Comparison of ENCODE assay signal across 9 mouse cellular contexts in the genomic region with DNA sequence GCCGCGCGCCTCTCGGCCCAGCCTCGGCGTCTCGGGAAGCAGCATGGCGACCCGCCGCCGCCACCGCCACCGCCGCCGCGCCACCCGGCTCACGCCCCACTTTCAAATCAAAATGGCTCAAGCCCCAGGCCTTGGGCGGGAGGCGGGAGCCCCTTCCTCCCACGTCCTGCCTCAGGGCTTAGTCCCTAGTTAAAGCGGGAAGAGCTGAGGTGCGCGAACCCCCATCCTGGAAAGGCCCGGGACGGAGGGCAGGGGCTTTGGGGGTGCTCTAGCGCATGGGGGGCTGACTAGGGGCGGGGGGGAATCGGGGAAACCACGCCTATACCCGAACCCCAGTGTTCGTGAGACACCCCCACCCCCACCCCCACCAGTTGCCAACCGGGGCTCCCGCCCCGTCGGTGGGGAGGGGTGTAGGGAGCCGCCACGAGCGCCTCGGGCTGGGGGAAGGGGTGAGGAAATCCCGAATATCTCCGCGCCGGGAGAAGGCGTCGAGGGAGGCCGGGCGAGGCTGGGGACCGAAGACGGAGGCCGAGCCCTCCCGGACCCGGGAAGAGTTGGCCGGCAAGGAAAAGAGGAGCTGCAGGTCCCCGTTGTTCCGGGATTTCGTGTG. TPM values are rescaled to one million over a fixed set of nuclear protein-coding genes. Genes with fewer than 3 reads are reported as not detected.
A peak's percentile ranks its signal among the peaks of the same experiment; 100 is the strongest.
DNase-seq lines count a peak whose midpoint lies in the region; ATAC-seq and TF ChIP-seq lines count a peak whose summit lies in the region.
"Had no signal": no experiment of that assay in that cellular context is flagged by ENCODE, and none has a peak within 500 bp of the region (broad histone marks: within the 10 kb centered on the region; RNA-seq: fewer than 3 reads in every experiment).

No protein-coding gene starts in this region.

- peak; percentile 22 for DNase-seq in kidney, postnatal 14 days
- DNase-seq in kidney, adult 9 months, result no peak
- DNase-seq in forebrain, postnatal 0 days, result peak; percentile 43
- DNase-seq in liver, result peak; percentile 62
- DNase-seq in cerebellum, adult 11 months, result no peak
- no peak for DNase-seq in layer of hippocampus, adult 18-20 months (ENCODE audit: low spot score in 2 of 2)

- WGBS in forebrain, postnatal 0 days, result under 1% methylated on average over 45 of the region's 57 CpGs
- WGBS in stomach, embryonic 16.5 days, result under 1% methylated on average over 54 of the region's 57 CpGs

- peak overlapping the region; percentile 67 for H3K9ac ChIP-seq in forebrain, postnatal 0 days
- H3K9ac ChIP-seq in stomach, embryonic 16.5 days (ENCODE audit: low read length), result peak overlapping the region; percentile 96

- peak overlapping the region; percentile 76 for H3K4me2 ChIP-seq in forebrain, postnatal 0 days (ENCODE audit: low read depth)
- peak overlapping the region; percentile 92 for H3K4me2 ChIP-seq in stomach, embryonic 16.5 days (ENCODE audit: low read depth, low read length)

- H3K27me3 ChIP-seq in forebrain, postnatal 0 days (ENCODE audit: insufficient read depth, low read length), result peaks cover 9% of the 10 kb centered on the region; the same call in 1 of the 2 replicates
- 0 out of 2 replicates have a peak, but pooled peaks cover 3% of the 10 kb centered on the region for H3K27me3 ChIP-seq in stomach, embryonic 16.5 days (ENCODE audit: control insufficient read depth, insufficient read depth, low read length)

- no peak overlapping the region for H3K27ac ChIP-seq in bone marrow macrophage, adult 2 months (ENCODE audit: insufficient read depth, low read depth, low read length)
- peak overlapping the region; percentile 69 for H3K27ac ChIP-seq in forebrain, postnatal 0 days (ENCODE audit: low read depth, low read length)
- peak overlapping the region; percentile 92 for H3K27ac ChIP-seq in stomach, embryonic 16.5 days (ENCODE audit: low read length)

- peak; percentile 45 for ATAC-seq in forebrain, postnatal 0 days
- ATAC-seq in stomach, embryonic 16.5 days (ENCODE audit: insufficient read depth, low FRiP score), result peak; percentile 57

- H3K9me3 ChIP-seq in forebrain, postnatal 0 days (ENCODE audit: low read length), result no peaks in the 10 kb centered on the region
- no peaks in the 10 kb centered on the region for H3K9me3 ChIP-seq in stomach, embryonic 16.5 days (replicated peaks; ENCODE audit: control insufficient read depth, low read length)

- H3K4me1 ChIP-seq in bone marrow macrophage, adult 2 months (ENCODE audit: control insufficient read depth, insufficient read depth, low read length), result no peaks in the 10 kb centered on the region
- H3K4me1 ChIP-seq in forebrain, postnatal 0 days (ENCODE audit: insufficient read depth), result peaks cover 10% of the 10 kb centered on the region
- H3K4me1 ChIP-seq in stomach, embryonic 16.5 days (ENCODE audit: control insufficient read depth, insufficient read depth, low read length), result peaks cover 30% of the 10 kb centered on the region

- H3K36me3 ChIP-seq in forebrain, postnatal 0 days (ENCODE audit: insufficient read depth), result no peaks in the 10 kb centered on the region
- H3K36me3 ChIP-seq in stomach, embryonic 16.5 days (ENCODE audit: control insufficient read depth, insufficient read depth, low read length), result no peaks in the 10 kb centered on the region

- no peak for TF ChIP-seq POLR2A in bone marrow macrophage, adult 2 months (IDR thresholded peaks at IDR 0.05; ENCODE audit: borderline replicate concordance, low read depth, low read length)

- peak overlapping the region; percentile 46 for H3K4me3 ChIP-seq in bone marrow macrophage, adult 2 months (ENCODE audit: insufficient read depth, low read length)
- peak overlapping the region; percentile 58 for H3K4me3 ChIP-seq in forebrain, postnatal 0 days (ENCODE audit: low read depth, low read length)
- peak overlapping the region; percentile 84 for H3K4me3 ChIP-seq in stomach, embryonic 16.5 days (replicated peaks; ENCODE audit: low read length)
- H3K4me3 ChIP-seq: myocyte had no signal

- TF ChIP-seq CTCF in bone marrow macrophage, adult 2 months (IDR thresholded peaks at IDR 0.05; ENCODE audit: low read depth, low read length), result no peak
- no peak for TF ChIP-seq CTCF in forebrain, postnatal 0 days (IDR thresholded peaks at IDR 0.05; ENCODE audit: low read depth)

RNA-seq across cellular contexts. Expression of a gene that starts 0.8 kb away (rescaled TPM):
- polyA plus RNA-seq in bone marrow macrophage, adult 2 months (2012; ENCODE audit: insufficient read depth, insufficient read length, missing spikeins), result not detected in 2 replicates
- 3.0 and 3.3 TPM in 2 replicates for total RNA-seq in forebrain, postnatal 0 days (2014; rRNA removed)
- polyA plus RNA-seq in forebrain, postnatal 0 days (2015; fragmentation: Nextera tagmentation; extraction: Ambion mirVana), result 1.8 and 2.5 TPM in 2 replicates
- 24.1 and 26.7 TPM in 2 replicates for polyA plus RNA-seq in stomach, embryonic 16.5 days (2015; fragmentation: Nextera tagmentation; extraction: Ambion mirVana)
- total RNA-seq in layer of hippocampus, adult 18-20 months (2021), result not detected

RNA-seq across cellular contexts. Expression of a gene that starts 19.4 kb away (rescaled TPM):
- not detected in 2 replicates for polyA plus RNA-seq in bone marrow macrophage, adult 2 months (2012; ENCODE audit: insufficient read depth, insufficient read length, missing spikeins)
- total RNA-seq in forebrain, postnatal 0 days (2014; rRNA removed), result not detected in 2 replicates
- not detected in 2 replicates for polyA plus RNA-seq in forebrain, postnatal 0 days (2015; fragmentation: Nextera tagmentation; extraction: Ambion mirVana)
- 2.5 and 5.3 TPM in 2 replicates for polyA plus RNA-seq in stomach, embryonic 16.5 days (2015; fragmentation: Nextera tagmentation; extraction: Ambion mirVana)
- total RNA-seq in layer of hippocampus, adult 18-20 months (2021), result not detected
- polyA plus RNA-seq: myocyte had no signal

RNA-seq across cellular contexts. Expression of a gene that starts 29.8 kb away (rescaled TPM):
- 81.3 and 91.8 TPM in 2 replicates for polyA plus RNA-seq in bone marrow macrophage, adult 2 months (2012; ENCODE audit: insufficient read depth, insufficient read length, missing spikeins)
- total RNA-seq in forebrain, postnatal 0 days (2014; rRNA removed), result 36.5 and 36.7 TPM in 2 replicates
- 112 and 120 TPM in 2 replicates for polyA plus RNA-seq in forebrain, postnatal 0 days (2015; fragmentation: Nextera tagmentation; extraction: Ambion mirVana)
- polyA plus RNA-seq in stomach, embryonic 16.5 days (2015; fragmentation: Nextera tagmentation; extraction: Ambion mirVana), result 80.5 and 92.6 TPM in 2 replicates
- 100 to 1,000 TPM; 104 to 106 TPM for total RNA-seq in layer of hippocampus, adult 18-20 months (2021)

Comparison
In these comparisons a context has a peak if more than half of its experiments do, and no peak if none do; other contexts are left out.
1. DNase-seq: peak in kidney, postnatal 14 days (single experiment), forebrain, postnatal 0 days (single experiment) and liver (single experiment); none in kidney, adult 9 months (single experiment), cerebellum, adult 11 months (single experiment) and layer of hippocampus, adult 18-20 months (0 of 2).
2. Peak in every context shown above with its lines, with median percentiles within 50 percentile points of each other: H3K4me3 ChIP-seq.